Mouse (Mus musculus) brain, embryonic 14.5 days (tissue): ENCODE results near the gene Apoe. TPM values are rescaled to one million over a fixed set of nuclear protein-coding genes. Genes with fewer than 3 reads are reported as not detected.

Source experiments
- DNase-seq: peaks from one replicate; pipeline ENCODE4 v3.0.0-alpha.2; 2011; ENCODE audit warnings: low read depth
- CTCF ChIP-seq: fragments of 200-500 bp; IDR thresholded peaks from 2 replicates; pipeline ENCODE4 v1.5.1; 2012; ENCODE audit warnings: inconsistent platforms, mild to moderate bottlenecking, moderate library complexity, borderline replicate concordance; ENCODE audit not compliant: insufficient read depth, insufficient read length; ENCODE audit errors: extremely low read depth
- POLR2A ChIP-seq: fragments of 200-500 bp; IDR thresholded peaks from 2 replicates; pipeline ENCODE4 v1.6.1; 2012; ENCODE audit warnings: mild to moderate bottlenecking, inconsistent platforms, borderline replicate concordance; ENCODE audit not compliant: poor library complexity, insufficient read depth, insufficient read length, severe bottlenecking; ENCODE audit errors: extremely low read depth
- polyA plus RNA-seq: library from polyadenylated mRNA; depleted of rRNA; stranded (reverse); fragments of >200 nt; gene quantifications from 2 replicates; pipeline ENCODE4 v1.2.3, GENCODE M21; 2012; rRNA removed

The Apoe gene
- polyA plus RNA-seq = 235 and 295 TPM in 2 replicates

DNA sequence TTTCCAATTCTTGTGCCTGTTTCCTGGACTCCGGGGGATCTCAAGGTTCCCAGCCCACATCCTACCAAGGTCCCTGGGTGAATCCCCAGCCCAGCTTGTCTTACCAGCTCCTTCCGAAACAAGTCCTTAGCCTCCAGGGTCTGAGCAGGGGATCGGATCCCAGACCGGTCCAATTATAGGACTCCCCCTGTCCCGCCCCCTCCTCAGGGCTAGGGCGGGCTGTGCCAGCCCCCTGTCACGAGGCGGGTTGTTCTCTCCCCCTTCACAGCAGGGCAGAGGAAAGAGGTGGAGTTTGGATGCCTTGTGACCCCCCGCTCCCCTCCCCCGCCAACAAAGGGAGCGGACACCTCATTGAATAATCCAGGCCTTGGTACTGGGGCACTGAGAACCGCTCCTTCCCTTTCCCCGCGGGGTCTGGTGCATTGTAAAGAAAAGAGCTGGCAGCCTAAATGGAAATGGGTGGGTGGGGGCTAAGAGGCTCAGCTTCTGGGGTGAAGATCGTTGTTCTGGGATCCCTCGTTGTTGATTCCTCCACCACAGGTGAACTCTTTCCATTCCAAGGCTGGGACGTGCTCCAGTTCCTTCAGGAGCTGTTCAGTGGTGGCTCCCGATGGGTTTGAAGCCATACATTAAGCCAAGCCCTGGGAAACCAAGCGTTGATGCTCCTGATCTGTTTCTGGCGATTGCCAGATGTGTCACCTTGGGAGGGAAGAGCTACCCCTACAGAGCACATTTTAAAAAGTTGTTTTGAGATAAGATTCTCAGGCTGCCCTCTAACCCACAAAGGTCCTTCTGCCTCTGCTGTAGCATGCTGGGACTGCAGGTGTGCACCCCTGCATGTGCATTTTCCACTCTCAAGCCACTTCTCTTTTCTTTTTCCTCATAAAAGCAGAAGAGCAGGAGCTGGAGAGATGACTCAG, at the start of gene Apoe:
Gene Apoe, minus strand, starts transcription at position 282 of the 920 bp plus-strand sequence.
- DNase-seq = peak; percentile 71
- TF ChIP-seq POLR2A = no peak
- no peak for TF ChIP-seq CTCF

DNA sequence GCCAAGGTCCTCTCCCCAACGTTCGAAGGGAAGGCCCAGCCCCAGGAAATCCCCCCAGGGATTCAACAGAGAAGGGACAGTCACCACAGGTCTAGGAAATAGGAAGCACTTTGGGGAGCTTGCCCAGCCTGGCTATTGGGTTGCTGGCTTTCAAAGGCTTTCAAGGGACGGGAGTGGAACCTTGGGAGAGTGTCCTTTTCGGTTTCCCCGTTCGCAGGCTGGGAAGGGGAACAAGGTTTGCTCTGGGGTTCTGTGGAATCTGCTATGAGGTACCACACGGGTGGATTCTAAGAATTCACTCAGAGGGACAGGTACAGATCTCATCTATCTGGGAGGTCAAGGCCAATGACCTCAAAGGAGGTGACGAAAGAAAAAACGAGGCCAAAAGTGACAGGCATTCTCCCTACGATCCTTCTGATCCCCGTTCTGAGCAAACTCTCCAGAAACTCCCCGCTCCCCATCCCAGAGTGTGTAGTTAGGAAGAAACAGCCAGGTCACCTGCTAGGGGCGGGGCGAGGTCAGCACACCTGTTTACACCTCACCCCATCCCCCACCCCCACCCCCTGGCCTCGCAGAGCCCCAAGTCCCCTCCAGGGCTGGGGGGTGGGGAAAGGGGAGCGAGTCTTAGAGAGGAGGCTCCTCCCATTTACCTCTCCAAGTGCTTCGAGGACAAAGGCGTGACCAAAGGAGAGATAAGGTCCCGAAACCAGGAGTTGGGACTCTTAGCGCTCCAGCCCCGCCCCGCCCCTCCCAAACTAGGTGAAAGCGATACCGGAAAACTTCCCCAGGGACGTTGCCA, 48.6 kb upstream of the Apoe start:
- no peak for TF ChIP-seq CTCF
- no peak for TF ChIP-seq POLR2A
- DNase-seq = no peak

DNA sequence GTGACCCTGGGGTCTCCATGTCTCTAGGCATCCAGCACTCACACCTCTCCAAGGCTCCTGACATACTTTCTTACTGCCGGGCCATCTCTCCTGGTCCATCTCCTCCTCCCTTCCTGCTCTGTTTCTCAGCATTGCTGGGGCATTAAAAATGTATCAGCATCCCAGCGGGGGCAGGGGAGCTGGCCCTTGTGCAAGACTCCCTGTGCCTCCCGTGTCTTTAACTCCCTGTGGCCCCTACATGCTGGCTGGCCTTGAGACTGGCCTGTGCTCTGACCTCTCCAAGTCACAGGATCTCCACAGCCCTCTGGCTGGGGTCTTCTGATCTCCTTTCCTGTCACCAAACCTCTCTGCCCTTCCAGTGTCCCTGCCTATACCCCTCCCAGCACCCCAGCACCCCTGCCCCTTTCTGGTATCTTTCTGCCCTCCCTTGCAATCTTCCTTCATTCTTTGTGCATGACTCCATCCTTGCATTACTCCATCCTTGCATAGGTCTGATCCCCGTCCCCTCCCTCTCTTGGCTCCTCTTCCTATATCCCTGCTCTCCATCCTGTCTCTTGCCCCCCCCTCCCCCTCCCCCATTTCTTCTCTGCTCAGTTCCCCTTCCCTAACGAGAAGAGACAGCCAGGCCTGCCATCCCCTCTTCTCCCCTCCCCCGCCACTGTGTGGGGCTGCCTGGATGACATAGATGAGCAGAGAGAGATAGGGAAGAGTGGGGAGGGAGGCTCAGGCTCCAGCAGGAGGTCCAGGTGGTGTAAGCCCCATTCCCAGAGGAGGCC, 47.6 kb upstream of the Apoe start:
- TF ChIP-seq CTCF = no peak
- no peak for TF ChIP-seq POLR2A
- peak; percentile 48 for DNase-seq

DNA sequence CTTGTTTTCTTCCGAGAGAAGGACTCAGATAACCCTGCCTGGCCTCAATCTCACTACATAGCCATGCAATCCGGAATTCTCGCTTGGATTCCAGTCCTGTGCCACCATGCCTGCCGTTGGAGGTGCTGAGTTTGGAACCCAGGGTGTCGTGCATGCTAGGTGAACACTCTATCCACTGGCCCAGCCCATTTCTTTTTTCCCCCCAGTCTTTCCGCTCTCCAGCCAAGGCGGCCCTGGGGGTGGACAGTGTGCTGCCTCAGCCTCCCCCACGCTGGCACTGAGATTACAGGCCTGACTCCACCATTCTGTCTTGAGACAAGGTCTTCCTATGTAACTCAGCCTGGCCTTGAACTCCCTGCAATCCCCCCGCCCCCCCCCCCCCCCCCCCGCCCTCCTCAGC, 47.0 kb upstream of the Apoe start:
- TF ChIP-seq CTCF (no peak), POLR2A (no peak)
- no peak for DNase-seq

DNA sequence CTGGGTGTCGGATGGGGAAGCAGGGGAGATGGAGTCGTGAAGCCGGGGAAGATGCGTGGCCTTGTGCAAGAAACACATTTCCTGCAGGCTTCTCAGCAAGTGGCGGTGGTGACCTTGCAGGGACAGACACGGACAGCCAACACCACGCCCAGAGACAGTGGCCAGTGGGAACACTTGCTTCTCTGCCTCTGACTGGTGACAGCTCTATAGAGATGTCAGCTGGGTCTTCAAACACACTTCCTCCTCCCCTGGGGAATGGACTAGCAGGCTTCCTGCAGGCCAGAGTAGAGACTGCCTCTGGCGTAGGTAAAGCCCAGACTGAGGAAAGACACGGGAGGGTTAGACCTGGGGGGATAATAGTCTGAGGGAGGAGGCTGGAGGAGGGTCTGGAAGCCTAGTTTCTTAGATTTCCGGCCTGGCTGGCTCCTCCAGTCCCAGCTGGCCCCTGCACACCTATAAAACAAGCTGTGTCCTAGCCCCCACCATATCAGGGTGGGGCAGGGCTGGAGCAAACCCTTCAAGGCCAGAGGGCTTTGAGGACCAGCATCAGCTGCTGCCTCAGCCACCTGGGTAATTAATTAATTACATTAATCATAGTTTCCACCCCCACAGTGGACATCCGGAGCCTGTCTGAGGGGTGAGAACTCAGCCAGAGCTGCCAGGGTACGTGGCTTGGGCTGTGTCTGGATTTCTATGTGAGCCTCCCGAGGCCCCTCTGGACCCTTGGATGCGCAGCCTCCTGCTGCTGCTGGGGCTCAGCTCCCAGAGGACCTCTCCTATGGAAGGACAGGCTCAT, 45.8 kb upstream of the Apoe start:
- DNase-seq = no peak
- TF ChIP-seq CTCF = no peak

DNA sequence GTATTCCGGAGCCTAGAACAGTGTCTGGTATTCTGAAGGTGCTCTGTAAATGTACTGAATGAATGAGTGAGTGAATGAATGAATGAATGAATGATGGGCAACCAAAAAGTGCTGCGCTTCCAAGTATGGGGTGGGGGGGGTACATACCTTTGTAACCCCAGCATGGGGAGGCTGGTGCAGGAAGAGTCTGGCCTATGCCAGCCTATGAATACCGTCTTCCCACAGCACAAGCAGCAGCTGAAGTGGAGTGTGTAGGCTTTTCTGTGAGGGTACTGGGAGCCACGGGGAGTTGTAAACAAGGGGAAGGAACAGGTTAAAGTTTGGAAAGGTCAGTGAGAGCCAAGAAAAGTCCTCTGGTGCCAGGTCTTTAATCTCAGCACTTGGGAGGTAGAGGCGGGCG, 44.8 kb upstream of the Apoe start:
- no peak for DNase-seq
- TF ChIP-seq CTCF (no peak), POLR2A (no peak)

DNA sequence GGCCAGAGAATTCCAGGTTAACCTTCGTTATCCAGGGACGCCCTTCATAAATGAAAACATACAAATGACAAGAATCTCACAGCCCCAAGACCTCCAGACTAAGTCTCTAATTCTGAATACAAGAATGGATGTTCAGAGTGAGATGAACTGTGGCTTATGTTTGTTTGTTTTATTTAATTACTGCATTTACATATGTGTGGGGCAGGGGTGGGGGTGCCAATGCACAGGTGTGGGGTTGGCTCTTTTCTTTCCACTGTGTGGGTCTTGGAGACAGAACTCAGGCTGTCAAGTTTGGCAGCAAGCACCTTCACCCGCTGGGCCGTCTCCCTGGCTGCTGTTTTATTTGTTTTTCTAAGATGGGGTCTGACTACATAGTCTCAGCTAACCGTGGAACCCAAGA, 43.5 kb upstream of the Apoe start:
- no peak for DNase-seq
- no peak for TF ChIP-seq POLR2A
- no peak for TF ChIP-seq CTCF

DNA sequence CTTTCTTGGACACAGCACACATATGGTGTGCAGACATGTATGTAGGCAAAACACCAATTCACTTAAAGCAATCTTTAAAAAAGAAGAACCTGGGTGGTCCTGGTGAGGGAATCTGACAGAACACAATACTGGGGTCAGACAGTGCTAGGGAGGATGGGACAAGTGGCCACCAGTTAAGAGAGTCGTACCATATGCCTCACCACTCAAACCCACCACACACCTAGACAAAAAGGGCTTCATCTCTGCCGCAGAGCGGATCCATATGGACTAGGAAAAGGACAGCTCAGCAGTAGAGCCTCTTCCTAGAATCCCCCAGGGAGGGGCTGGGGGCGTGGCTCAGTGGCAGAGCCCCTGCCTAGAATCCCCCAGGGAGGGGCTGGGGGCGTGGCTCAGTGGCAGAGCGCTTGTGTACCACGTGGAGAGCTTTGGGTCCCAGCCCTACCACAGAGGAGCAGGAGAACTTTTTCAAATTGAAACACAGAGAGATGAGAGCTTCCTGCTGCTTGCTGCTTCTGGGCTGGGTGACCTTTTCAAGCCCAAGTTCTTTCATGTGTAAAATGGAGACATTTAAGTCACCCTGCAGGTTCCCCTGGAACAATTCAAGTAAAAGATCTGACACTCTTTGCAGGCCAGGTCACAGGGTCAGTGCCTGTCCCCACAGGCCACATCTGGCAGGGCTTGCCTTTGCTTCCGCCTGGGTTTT, 42.5 kb upstream of the Apoe start:
- peak; percentile 15 for DNase-seq
- no peak for TF ChIP-seq CTCF
- no peak for TF ChIP-seq POLR2A

DNA sequence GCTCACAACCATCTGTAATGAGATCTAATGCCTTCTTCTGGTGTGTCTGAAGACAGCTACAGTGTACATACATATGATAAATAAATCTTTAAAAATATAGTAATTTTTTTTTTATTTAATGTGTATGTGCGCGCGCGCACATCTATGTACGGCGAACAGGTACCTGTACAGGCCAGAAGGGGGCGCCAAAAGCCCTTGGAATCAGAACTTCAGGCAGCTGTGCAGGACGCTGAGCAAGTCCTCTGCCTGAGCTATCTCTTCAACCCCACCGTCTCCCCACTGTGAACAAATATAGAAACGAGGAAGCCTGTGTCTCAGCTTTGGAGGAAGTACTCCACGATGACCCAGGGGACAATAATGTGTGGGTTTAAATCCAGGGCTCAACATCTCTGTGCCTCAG, 41.3 kb upstream of the Apoe start:
- 0 out of 2 replicates have a peak, but pooled peaks have one; percentile 10 for TF ChIP-seq CTCF
- TF ChIP-seq POLR2A = no peak
- DNase-seq = no peak

DNA sequence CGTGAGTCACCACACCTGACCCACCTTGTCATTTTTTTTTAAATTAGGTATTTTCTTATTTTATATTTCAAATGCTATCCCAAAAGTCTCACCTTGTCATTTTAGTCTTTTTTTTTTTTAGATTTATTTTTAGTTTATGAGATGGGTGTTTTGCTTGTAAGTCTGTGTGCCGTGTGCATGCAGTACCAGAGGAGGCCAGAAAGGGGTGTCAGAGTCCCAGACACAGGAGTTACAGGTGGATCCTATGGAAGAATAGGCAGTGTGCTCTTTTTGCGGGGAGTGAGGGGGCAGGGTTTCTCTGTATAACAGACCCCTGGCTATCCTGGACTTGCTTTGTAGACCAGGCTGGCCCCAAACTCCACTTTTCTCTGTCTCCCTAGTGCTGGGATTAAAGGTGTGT, 39.8 kb upstream of the Apoe start:
- TF ChIP-seq POLR2A (no peak), CTCF (peak; percentile 27; the same call in 1 of the 2 replicates)
- no peak for DNase-seq

DNA sequence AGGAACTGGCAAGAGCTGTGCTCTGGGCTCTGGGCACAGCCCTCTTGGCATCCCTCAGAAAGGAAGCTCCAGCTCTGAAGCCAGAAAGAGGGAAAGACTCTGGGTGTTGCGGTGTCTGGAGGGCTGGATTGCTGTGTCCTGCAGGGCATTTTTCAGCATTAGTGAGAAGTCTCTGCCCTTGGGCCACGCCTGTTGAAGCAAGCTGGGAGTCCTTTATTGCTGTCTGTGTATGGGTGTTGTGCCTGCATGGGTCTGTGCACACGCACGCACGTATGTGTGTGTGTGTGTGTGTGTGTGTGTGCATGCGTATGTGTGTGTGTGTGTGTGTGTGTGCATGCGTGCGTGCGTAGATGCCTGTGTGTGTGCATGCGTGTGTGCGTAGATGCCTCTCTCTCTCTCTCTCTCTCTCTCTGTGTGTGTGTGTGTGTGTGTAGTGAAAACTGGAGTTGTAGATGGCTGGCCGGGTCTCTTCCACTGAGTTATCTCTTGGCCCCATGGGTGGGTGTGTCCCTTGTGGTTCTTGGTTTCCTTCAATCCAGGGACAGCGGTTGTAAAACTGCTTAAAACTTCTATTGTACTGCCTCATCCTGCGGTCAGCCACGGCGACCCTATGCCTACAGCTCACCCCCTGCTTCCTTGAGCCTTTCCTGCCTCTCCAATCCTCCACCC, 37.5 kb upstream of the Apoe start:
- no peak for TF ChIP-seq POLR2A
- no peak for TF ChIP-seq CTCF
- DNase-seq = no peak
